9 mouse cellular contexts compared by ENCODE assay signal in the genomic region with DNA sequence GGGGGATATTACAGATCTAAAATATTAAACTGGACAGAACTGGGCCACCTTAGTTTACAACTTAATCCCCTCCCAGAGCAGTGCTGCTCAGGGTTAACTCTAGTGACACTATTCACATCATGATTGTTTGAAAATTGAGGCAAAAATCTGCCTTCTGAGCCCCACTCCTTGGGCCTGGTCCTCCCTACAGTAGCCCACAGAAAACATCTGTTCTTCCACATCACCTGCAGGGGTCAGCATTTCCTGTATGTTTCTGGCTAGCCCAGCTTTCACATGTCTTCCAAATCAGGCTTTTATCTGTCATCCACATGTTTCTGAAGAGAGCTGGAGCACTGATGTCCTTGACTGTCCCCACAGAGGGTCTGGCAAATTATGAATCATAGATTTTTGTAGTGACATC.
DNase-seq lines count a peak whose midpoint lies in the region; ATAC-seq and TF ChIP-seq lines count a peak whose summit lies in the region.
"Had no signal": no experiment of that assay in that cellular context is flagged by ENCODE, and none has a peak within 500 bp of the region (broad histone marks: within the 10 kb centered on the region; RNA-seq: fewer than 3 reads in every experiment).

No protein-coding gene starts in this region.

- no peak overlapping the region for H3K4me2 ChIP-seq in hindbrain, embryonic 12.5 days (replicated peaks)
- no peak overlapping the region for H3K4me2 ChIP-seq in stomach, embryonic 14.5 days (replicated peaks; ENCODE audit: low read depth, low read length)
- H3K4me2 ChIP-seq: limb, embryonic 12.5 days had no signal

- no peaks in the 10 kb centered on the region for H3K36me3 ChIP-seq in hindbrain, embryonic 12.5 days
- H3K36me3 ChIP-seq in stomach, embryonic 14.5 days (ENCODE audit: control insufficient read depth, insufficient read depth, low read length) = no peaks in the 10 kb centered on the region
- H3K36me3 ChIP-seq: limb, embryonic 12.5 days had no signal

- intact Hi-C loops in gastrocnemius, adult 2 months (cut with DNase I) = no loop called here

- 0 out of 2 replicates have a peak, but pooled peaks have one; percentile 26 for ATAC-seq in hindbrain, embryonic 12.5 days (ENCODE audit: low FRiP score)
- 0 out of 2 replicates have a peak, but pooled peaks have one; percentile 33 for ATAC-seq in stomach, embryonic 14.5 days (ENCODE audit: insufficient number of reproducible peaks, insufficient read depth, low FRiP score, low read depth)
- no peak for ATAC-seq in inflammation-experienced regulatory T-cells, adult 6 months

- H3K4me1 ChIP-seq in hindbrain, embryonic 12.5 days = no peaks in the 10 kb centered on the region
- no peaks in the 10 kb centered on the region for H3K4me1 ChIP-seq in stomach, embryonic 14.5 days (ENCODE audit: control insufficient read depth, insufficient read depth, low read length)

- no peaks in the 10 kb centered on the region for H3K27me3 ChIP-seq in hindbrain, embryonic 12.5 days
- H3K27me3 ChIP-seq in stomach, embryonic 14.5 days (ENCODE audit: control insufficient read depth, insufficient read depth, low read length) = no peaks in the 10 kb centered on the region
- H3K27me3 ChIP-seq: limb, embryonic 12.5 days had no signal

- no peak overlapping the region for H3K4me3 ChIP-seq in gastrocnemius, adult 2 months
- H3K4me3 ChIP-seq in hindbrain, embryonic 12.5 days = no peak overlapping the region
- no peak overlapping the region for H3K4me3 ChIP-seq in stomach, embryonic 14.5 days (ENCODE audit: low read depth, low read length)
- H3K4me3 ChIP-seq: limb, embryonic 12.5 days had no signal

- no peaks in the 10 kb centered on the region for H3K9me3 ChIP-seq in hindbrain, embryonic 12.5 days (replicated peaks)
- no peaks in the 10 kb centered on the region for H3K9me3 ChIP-seq in stomach, embryonic 14.5 days (ENCODE audit: control insufficient read depth, low read depth, low read length)
- H3K9me3 ChIP-seq: limb, embryonic 12.5 days had no signal

- no peak overlapping the region for H3K9ac ChIP-seq in hindbrain, embryonic 12.5 days
- no peak overlapping the region for H3K9ac ChIP-seq in stomach, embryonic 14.5 days (replicated peaks; ENCODE audit: low read depth, low read length)
- H3K9ac ChIP-seq: limb, embryonic 12.5 days had no signal

- peak; percentile 8; the same call in 1 of the 2 replicates for TF ChIP-seq CTCF in gastrocnemius, adult 2 months (IDR thresholded peaks at IDR 0.05)

- H3K27ac ChIP-seq in gastrocnemius, adult 2 months = no peak overlapping the region
- no peak overlapping the region for H3K27ac ChIP-seq in hindbrain, embryonic 12.5 days
- H3K27ac ChIP-seq in stomach, embryonic 14.5 days (ENCODE audit: low read length) = no peak overlapping the region
- H3K27ac ChIP-seq: limb, embryonic 12.5 days had no signal

- no peak for DNase-seq in gastrocnemius, adult 2 months
- DNase-seq in gastrocnemius, postnatal 4 days (ENCODE audit: low spot score in 2 of 2) = no peak
- DNase-seq in right cerebral cortex, postnatal 4 days = peak; percentile 13
- no peak for DNase-seq in right cerebral cortex, adult 18-20 months
- DNase-seq in frontal cortex, postnatal 14 days (ENCODE audit: low spot score in 2 of 2) = no peak
